Mouse (Mus musculus): ENCODE results near the gene Prkaca. TPM values are rescaled to one million over a fixed set of nuclear protein-coding genes. Genes with fewer than 3 reads are reported as not detected.
"Not testable (repeated sequence)": the region's sequence is repeated elsewhere in the genome, so short reads cannot be mapped to it uniquely, and the experiment has no call there.

Gene Prkaca
- total RNA-seq, 1 experiment from 2014 or later = 300 TPM

GRCm38 (mm10) chr8:84002957-84003611 lies 30.3 kb downstream of the Prkaca start:
- DNase-seq = no peak

GRCm38 (mm10) chr8:84003612-84004246 lies 30.9 kb downstream of the Prkaca start:
- no peak for DNase-seq

GRCm38 (mm10) chr8:84004533-84005201 lies 31.9 kb downstream of the Prkaca start:
- peak; percentile 97 for DNase-seq

GRCm38 (mm10) chr8:84005502-84005901 lies 32.7 kb downstream of the Prkaca start:
- not testable (repeated sequence) for DNase-seq

- DNase-seq = no peak
Observed at GRCm38 (mm10) chr8:84008362-84008761, 35.6 kb downstream of the Prkaca start.

- peak; percentile 93 for DNase-seq
Observed at GRCm38 (mm10) chr8:84009876-84010275, 37.1 kb downstream of the Prkaca start.

- DNase-seq = peak; percentile 85
Observed at GRCm38 (mm10) chr8:84010625-84011611, 38.1 kb downstream of the Prkaca start.

GRCm38 (mm10) chr8:84011705-84012498 lies 39.1 kb downstream of the Prkaca start, which contains the start of gene 2210011C24Rik:
Gene 2210011C24Rik (minus strand): TSS chr8:84012171.
- DNase-seq = no peak

- peak; percentile 35 for DNase-seq
Observed at GRCm38 (mm10) chr8:84012499-84013165, 39.8 kb downstream of the Prkaca start.

- no peak for DNase-seq
Observed at GRCm38 (mm10) chr8:84015833-84016232, 43.0 kb downstream of the Prkaca start.

- DNase-seq = no peak
Observed at GRCm38 (mm10) chr8:84019738-84020137, 46.9 kb downstream of the Prkaca start.

GRCm38 (mm10) chr8:84021096-84021495 lies 48.3 kb downstream of the Prkaca start, which contains the start of gene Palm3:
Gene Palm3 (plus strand): TSS chr8:84021471.
- DNase-seq = peak; percentile 42

- DNase-seq = no peak
Observed at GRCm38 (mm10) chr8:84021569-84021968, 48.8 kb downstream of the Prkaca start.

- peak; percentile 60 for DNase-seq
Observed at GRCm38 (mm10) chr8:84023085-84023484, 50.3 kb downstream of the Prkaca start.

GRCm38 (mm10) chr8:84023631-84024030 lies 50.8 kb downstream of the Prkaca start:
- DNase-seq = no peak

- peak; percentile 82 for DNase-seq
Observed at GRCm38 (mm10) chr8:84024171-84024570, 51.4 kb downstream of the Prkaca start.

- DNase-seq = peak; percentile 73
Observed at GRCm38 (mm10) chr8:84025863-84026262, 53.1 kb downstream of the Prkaca start.

GRCm38 (mm10) chr8:84027449-84027848 lies 54.7 kb downstream of the Prkaca start:
- DNase-seq = peak; percentile 37

- DNase-seq = no peak
Observed at GRCm38 (mm10) chr8:84029272-84029671, 56.5 kb downstream of the Prkaca start.

- DNase-seq = peak; percentile 46
Observed at GRCm38 (mm10) chr8:84032777-84033176, 60.0 kb downstream of the Prkaca start.
